Mouse (Mus musculus): ENCODE data around the gene Olfr1381. TPM values are rescaled to one million over a fixed set of nuclear protein-coding genes. Genes with fewer than 3 reads are reported as not detected.
"Not testable (repeated sequence)": the region's sequence is repeated elsewhere in the genome, so short reads cannot be mapped to it uniquely, and the experiment has no call there.

The Olfr1381 gene
- not detected in 2 replicates for total RNA-seq (2014; rRNA removed)
- polyA plus RNA-seq (2012; rRNA removed) = not detected in 2 replicates

DNA sequence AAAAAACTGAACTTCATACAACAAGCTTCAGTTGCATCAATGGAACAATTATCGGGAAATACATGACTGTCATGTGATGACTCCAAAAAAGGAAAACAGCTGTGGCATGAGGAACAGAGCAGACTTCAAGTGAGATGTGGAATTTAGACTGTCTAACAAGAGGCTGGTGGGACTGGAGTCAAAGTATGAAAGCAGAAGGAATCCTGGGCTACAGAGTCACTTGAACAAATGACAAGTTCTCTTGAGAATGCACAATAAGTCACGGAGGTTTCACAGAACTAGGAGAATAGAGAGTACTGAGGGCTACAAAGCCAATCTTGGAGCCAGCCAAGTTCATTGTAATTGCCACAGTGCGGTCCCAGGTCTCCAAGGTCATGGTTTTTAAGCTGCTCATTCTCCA lies at the start of gene Olfr1381:
Gene Olfr1381 (plus strand): TSS at position 301 of the 400 bp plus-strand sequence.
- not testable (repeated sequence) for H3K4me1 ChIP-seq (ENCODE audit: control insufficient read depth, insufficient read depth, low read length); H3K36me3 ChIP-seq (ENCODE audit: control insufficient read depth, insufficient read depth, low read length); H3K27me3 ChIP-seq (ENCODE audit: control insufficient read depth, insufficient read depth, low read length); H3K27ac ChIP-seq (replicated peaks; ENCODE audit: insufficient read depth, low read depth, low read length); H3K9ac ChIP-seq (ENCODE audit: low read depth, low read length); DNase-seq (ENCODE audit: extremely low read depth, low read depth, low spot score); H3K79me2 ChIP-seq (ENCODE audit: control insufficient read depth, insufficient read depth, low read length); H3K4me3 ChIP-seq (ENCODE audit: insufficient read depth, low read depth, low read length)
- WGBS = 81% methylated on average over 3 of the region's 3 CpGs

DNA sequence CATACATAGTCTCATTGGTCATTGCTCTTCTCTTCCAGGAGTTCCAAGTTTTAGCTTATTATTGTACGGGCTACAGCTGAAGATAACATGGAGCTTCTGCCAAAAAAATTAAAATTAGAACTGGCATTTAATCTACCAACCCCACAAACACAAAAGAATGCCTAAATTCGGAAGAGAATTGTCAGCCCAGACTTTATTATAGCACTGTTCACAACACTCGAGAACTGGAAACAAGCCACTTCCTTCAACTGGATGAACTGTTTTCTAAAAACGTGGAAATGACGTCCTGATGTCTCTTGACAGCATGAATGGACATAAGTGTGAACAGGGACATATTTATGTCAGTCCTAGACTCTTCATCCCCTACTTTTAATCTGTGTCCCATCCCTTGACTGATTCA lies 25.2 kb upstream of the Olfr1381 start:
- 67% methylated on average over 5 of the region's 5 CpGs for WGBS
- no peak for TF ChIP-seq POLR2A (IDR thresholded peaks at IDR 0.05; ENCODE audit: extremely low read depth, insufficient read depth, low read length)
- TF ChIP-seq CTCF (IDR thresholded peaks at IDR 0.05; ENCODE audit: low read depth, low read length) = no peak

DNA sequence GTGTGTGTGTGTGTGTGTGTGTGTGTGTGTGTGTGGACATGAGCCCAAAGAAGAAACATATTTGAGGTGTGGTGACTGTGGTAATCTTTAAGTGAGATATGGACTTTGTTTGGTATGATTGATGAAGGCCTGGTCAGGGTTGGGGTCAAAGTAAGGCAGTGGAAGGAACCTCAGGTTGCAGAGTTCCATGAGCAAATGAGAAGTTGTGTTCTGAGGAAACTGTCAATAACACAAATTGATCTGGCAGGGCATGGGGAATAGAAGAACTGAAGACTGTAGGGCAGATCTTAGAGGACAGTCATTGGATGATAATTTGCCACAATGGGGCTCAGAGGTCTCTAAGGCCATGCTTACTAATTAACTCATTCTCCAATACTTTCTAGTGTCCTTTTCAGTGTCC lies 23.9 kb upstream of the Olfr1381 start, which contains the start of gene Olfr1383:
Gene Olfr1383 (plus strand): TSS at position 301 of the 400 bp plus-strand sequence.
- H3K79me2 ChIP-seq (ENCODE audit: control insufficient read depth, insufficient read depth, low read length) = no peaks in the 10 kb centered on the region
- H3K9ac ChIP-seq (ENCODE audit: low read depth, low read length) = no peak within 1 kb of the TSS
- no peaks in the 10 kb centered on the region for H3K36me3 ChIP-seq (ENCODE audit: control insufficient read depth, insufficient read depth, low read length)
- TF ChIP-seq POLR2A (IDR thresholded peaks at IDR 0.05; ENCODE audit: extremely low read depth, insufficient read depth, low read length) (no peak), CTCF (IDR thresholded peaks at IDR 0.05; ENCODE audit: low read depth, low read length) (no peak)
- no peak within 1 kb of the TSS for H3K27ac ChIP-seq (replicated peaks; ENCODE audit: insufficient read depth, low read depth, low read length)
- DNase-seq (ENCODE audit: extremely low read depth, low read depth, low spot score) = no peak
- H3K27me3 ChIP-seq (ENCODE audit: control insufficient read depth, insufficient read depth, low read length) = no peaks in the 10 kb centered on the region
- H3K4me1 ChIP-seq (ENCODE audit: control insufficient read depth, insufficient read depth, low read length) = no peaks in the 10 kb centered on the region; the same call in 1 of the 2 replicates
- no peak within 1 kb of the TSS for H3K4me3 ChIP-seq (ENCODE audit: insufficient read depth, low read depth, low read length)

More for the DNA sequence above, 25.2 kb upstream of the Olfr1381 start:
- Histone ChIP-seq H3K4me1 (ENCODE audit: control insufficient read depth, insufficient read depth, low read length) (no peaks in the 10 kb centered on the region; the same call in 1 of the 2 replicates), H3K9ac (ENCODE audit: low read depth, low read length) (no peak overlapping the region), H3K4me3 (ENCODE audit: insufficient read depth, low read depth, low read length) (no peak overlapping the region), H3K79me2 (ENCODE audit: control insufficient read depth, insufficient read depth, low read length) (no peaks in the 10 kb centered on the region), H3K27me3 (ENCODE audit: control insufficient read depth, insufficient read depth, low read length) (no peaks in the 10 kb centered on the region), H3K36me3 (ENCODE audit: control insufficient read depth, insufficient read depth, low read length) (no peaks in the 10 kb centered on the region), H3K27ac (replicated peaks; ENCODE audit: insufficient read depth, low read depth, low read length) (no peak overlapping the region)
- no peak for DNase-seq (ENCODE audit: extremely low read depth, low read depth, low spot score)

DNA sequence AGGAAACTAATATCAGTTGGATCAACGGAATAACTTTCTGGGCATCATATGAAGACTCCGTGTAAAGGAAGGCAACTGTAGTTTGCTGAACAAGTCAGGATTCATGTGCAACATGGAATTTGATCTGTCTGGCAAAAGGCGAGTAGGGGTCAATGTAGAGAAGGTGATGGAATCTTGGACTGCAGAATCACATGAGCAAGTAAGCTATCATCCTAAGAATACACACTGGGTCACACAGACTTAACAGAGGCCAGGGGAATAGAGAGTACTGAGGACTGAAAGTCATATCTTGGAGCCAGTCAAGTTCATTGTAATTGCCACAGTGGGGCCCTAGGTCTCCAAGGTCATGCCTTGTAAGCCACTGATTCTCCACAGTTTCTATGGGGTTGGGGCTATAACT lies 15.3 kb upstream of the Olfr1381 start, which contains the start of gene Olfr1382:
Gene Olfr1382 (plus strand): TSS at position 301 of the 400 bp plus-strand sequence.
- TF ChIP-seq POLR2A (IDR thresholded peaks at IDR 0.05; ENCODE audit: extremely low read depth, insufficient read depth, low read length) (no peak), CTCF (IDR thresholded peaks at IDR 0.05; ENCODE audit: low read depth, low read length) (no peak)
- WGBS = 81% methylated on average over 3 of the region's 3 CpGs
- H3K9ac ChIP-seq (ENCODE audit: low read depth, low read length) = no peak within 1 kb of the TSS
- no peak for DNase-seq (ENCODE audit: extremely low read depth, low read depth, low spot score)
- no peak within 1 kb of the TSS for H3K4me3 ChIP-seq (ENCODE audit: insufficient read depth, low read depth, low read length)
- no peak within 1 kb of the TSS for H3K27ac ChIP-seq (replicated peaks; ENCODE audit: insufficient read depth, low read depth, low read length)
- no peaks in the 10 kb centered on the region for H3K79me2 ChIP-seq (ENCODE audit: control insufficient read depth, insufficient read depth, low read length)
- H3K27me3 ChIP-seq (ENCODE audit: control insufficient read depth, insufficient read depth, low read length) = no peaks in the 10 kb centered on the region
- H3K36me3 ChIP-seq (ENCODE audit: control insufficient read depth, insufficient read depth, low read length) = no peaks in the 10 kb centered on the region
- H3K4me1 ChIP-seq (ENCODE audit: control insufficient read depth, insufficient read depth, low read length) = no peaks in the 10 kb centered on the region

DNA sequence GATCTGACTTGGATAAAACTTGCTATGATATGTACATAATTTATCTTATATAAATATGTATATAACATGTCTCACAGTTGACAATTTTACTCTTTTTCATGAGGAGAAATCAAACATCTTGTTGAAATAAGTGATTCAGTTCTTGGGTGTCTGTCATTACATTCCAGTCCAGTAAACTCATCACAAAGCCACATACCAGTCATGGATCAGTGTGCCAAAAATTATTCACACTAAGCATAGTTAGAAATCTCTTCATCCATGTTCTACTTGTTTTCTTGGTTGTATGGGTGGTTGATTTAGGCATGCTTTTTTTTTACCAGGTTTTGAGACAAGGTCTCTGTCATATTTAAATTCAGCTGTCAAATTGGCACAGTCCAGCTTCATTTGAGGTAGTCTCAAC lies 10.5 kb upstream of the Olfr1381 start:
- Histone ChIP-seq H3K79me2 (ENCODE audit: control insufficient read depth, insufficient read depth, low read length) (no peaks in the 10 kb centered on the region), H3K36me3 (ENCODE audit: control insufficient read depth, insufficient read depth, low read length) (no peaks in the 10 kb centered on the region), H3K4me1 (ENCODE audit: control insufficient read depth, insufficient read depth, low read length) (no peaks in the 10 kb centered on the region), H3K4me3 (ENCODE audit: insufficient read depth, low read depth, low read length) (no peak overlapping the region), H3K27me3 (ENCODE audit: control insufficient read depth, insufficient read depth, low read length) (no peaks in the 10 kb centered on the region), H3K9ac (ENCODE audit: low read depth, low read length) (no peak overlapping the region), H3K27ac (replicated peaks; ENCODE audit: insufficient read depth, low read depth, low read length) (no peak overlapping the region)
- DNase-seq (ENCODE audit: extremely low read depth, low read depth, low spot score) = no peak
- no peak for TF ChIP-seq CTCF (IDR thresholded peaks at IDR 0.05; ENCODE audit: low read depth, low read length)

DNA sequence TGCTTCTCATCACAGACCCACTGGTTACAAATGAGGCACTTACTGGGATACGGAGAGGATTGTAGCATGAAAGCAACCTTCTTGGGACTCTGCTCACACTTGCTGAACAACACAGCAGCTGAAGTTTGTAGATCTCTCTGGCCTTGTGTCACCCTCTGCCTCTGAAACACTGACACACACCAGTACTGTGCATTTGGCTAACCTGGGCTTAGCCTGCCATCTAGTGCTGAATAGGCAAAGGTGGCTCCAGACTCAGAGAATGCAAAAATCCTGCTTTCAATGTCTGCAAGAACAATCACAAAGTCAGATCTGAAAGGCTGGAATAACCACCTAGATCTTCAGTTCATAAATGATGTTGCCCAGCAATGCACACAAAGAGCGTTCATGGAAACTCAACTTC lies 6.6 kb upstream of the Olfr1381 start:
- WGBS = 80% methylated on average over 2 of the region's 2 CpGs
- H3K27me3 ChIP-seq (ENCODE audit: control insufficient read depth, insufficient read depth, low read length); H3K4me3 ChIP-seq (ENCODE audit: insufficient read depth, low read depth, low read length): not testable (repeated sequence)

DNA sequence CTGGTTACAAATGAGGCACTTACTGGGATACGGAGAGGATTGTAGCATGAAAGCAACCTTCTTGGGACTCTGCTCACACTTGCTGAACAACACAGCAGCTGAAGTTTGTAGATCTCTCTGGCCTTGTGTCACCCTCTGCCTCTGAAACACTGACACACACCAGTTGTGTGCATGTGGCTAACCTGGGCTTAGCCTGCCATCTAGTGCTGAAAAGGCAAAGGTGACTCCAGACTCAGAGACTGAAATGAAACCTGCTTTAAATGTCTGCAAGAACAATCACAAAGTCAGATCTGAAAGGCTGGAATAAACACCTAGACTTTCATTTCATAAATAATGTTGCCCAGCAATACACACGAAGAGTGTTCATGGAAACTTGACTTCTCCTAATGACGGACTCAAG lies 10.8 kb downstream of the Olfr1381 start:
- DNase-seq (ENCODE audit: extremely low read depth, low read depth, low spot score); H3K36me3 ChIP-seq (ENCODE audit: control insufficient read depth, insufficient read depth, low read length): not testable (repeated sequence)

More for the DNA sequence above, 6.6 kb upstream of the Olfr1381 start:
- not testable (repeated sequence) for H3K4me1 ChIP-seq (ENCODE audit: control insufficient read depth, insufficient read depth, low read length); H3K9ac ChIP-seq (ENCODE audit: low read depth, low read length); H3K36me3 ChIP-seq (ENCODE audit: control insufficient read depth, insufficient read depth, low read length); H3K79me2 ChIP-seq (ENCODE audit: control insufficient read depth, insufficient read depth, low read length); H3K27ac ChIP-seq (replicated peaks; ENCODE audit: insufficient read depth, low read depth, low read length); DNase-seq (ENCODE audit: extremely low read depth, low read depth, low spot score)

DNA sequence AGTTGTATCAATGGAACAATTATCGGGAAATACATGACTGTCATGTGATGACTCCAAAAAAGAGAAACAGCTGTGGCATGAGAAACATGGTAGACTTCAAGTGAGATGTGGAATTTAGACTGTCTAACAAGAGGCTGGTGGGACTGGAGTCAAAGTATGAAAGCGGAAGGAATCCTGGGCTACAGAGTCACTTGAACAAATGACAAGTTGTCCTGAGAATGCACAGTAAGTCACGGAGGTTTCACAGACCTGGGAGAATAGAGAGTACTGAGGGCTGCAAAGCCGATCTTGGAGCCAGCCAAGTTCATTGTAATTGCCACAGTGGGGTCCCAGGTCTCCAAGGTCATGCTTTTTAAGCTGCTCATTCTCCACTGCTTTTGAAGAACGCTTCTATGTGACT lies 13.3 kb downstream of the Olfr1381 start, which contains the start of gene Olfr1380:
Gene Olfr1380 (plus strand): TSS at position 301 of the 400 bp plus-strand sequence.
- WGBS = 83% methylated on average over 5 of the region's 5 CpGs
- not testable (repeated sequence) for H3K9ac ChIP-seq (ENCODE audit: low read depth, low read length); H3K27ac ChIP-seq (replicated peaks; ENCODE audit: insufficient read depth, low read depth, low read length); DNase-seq (ENCODE audit: extremely low read depth, low read depth, low spot score); H3K4me3 ChIP-seq (ENCODE audit: insufficient read depth, low read depth, low read length); H3K36me3 ChIP-seq (ENCODE audit: control insufficient read depth, insufficient read depth, low read length); H3K79me2 ChIP-seq (ENCODE audit: control insufficient read depth, insufficient read depth, low read length); H3K27me3 ChIP-seq (ENCODE audit: control insufficient read depth, insufficient read depth, low read length); H3K4me1 ChIP-seq (ENCODE audit: control insufficient read depth, insufficient read depth, low read length)

More for the DNA sequence above, 10.8 kb downstream of the Olfr1381 start:
- H3K4me1 ChIP-seq (ENCODE audit: control insufficient read depth, insufficient read depth, low read length); H3K27me3 ChIP-seq (ENCODE audit: control insufficient read depth, insufficient read depth, low read length); H3K4me3 ChIP-seq (ENCODE audit: insufficient read depth, low read depth, low read length); H3K9ac ChIP-seq (ENCODE audit: low read depth, low read length); H3K79me2 ChIP-seq (ENCODE audit: control insufficient read depth, insufficient read depth, low read length); H3K27ac ChIP-seq (replicated peaks; ENCODE audit: insufficient read depth, low read depth, low read length): not testable (repeated sequence)
- 73% methylated on average over 3 of the region's 3 CpGs for WGBS

DNA sequence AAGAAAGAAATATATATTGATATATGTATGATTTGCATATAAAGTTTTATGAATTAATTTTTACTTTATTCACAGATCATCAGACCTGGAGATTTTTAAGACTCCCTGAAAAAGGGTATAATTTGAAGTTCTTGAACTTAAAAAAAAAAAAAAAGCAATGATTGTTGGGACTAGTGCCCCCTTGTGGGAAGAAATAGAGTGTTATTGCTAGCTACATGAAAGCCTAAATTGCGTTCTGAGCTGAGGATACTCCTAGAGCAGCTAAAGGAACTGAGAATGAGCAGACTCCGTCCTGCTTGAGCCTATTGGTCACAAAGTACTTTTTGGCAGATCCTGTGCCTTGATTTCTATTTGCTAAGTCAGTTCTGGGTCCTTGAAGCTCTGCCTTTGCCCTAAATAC lies 31.8 kb downstream of the Olfr1381 start:
- H3K79me2 ChIP-seq (ENCODE audit: control insufficient read depth, insufficient read depth, low read length); H3K27ac ChIP-seq (replicated peaks; ENCODE audit: insufficient read depth, low read depth, low read length); DNase-seq (ENCODE audit: extremely low read depth, low read depth, low spot score); H3K4me3 ChIP-seq (ENCODE audit: insufficient read depth, low read depth, low read length); H3K27me3 ChIP-seq (ENCODE audit: control insufficient read depth, insufficient read depth, low read length); H3K9ac ChIP-seq (ENCODE audit: low read depth, low read length); H3K4me1 ChIP-seq (ENCODE audit: control insufficient read depth, insufficient read depth, low read length); H3K36me3 ChIP-seq (ENCODE audit: control insufficient read depth, insufficient read depth, low read length): not testable (repeated sequence)
- 47% methylated on average over 2 of the region's 2 CpGs for WGBS
